Mouse (Mus musculus): ENCODE measurements at regions not wholly inside any gene's neighbourhood (a gene's known extent, or its start where the extent isn't known, plus 50 kb on each side); places are given as distances from the start of the nearest gene placed in this dataset.

DNA sequence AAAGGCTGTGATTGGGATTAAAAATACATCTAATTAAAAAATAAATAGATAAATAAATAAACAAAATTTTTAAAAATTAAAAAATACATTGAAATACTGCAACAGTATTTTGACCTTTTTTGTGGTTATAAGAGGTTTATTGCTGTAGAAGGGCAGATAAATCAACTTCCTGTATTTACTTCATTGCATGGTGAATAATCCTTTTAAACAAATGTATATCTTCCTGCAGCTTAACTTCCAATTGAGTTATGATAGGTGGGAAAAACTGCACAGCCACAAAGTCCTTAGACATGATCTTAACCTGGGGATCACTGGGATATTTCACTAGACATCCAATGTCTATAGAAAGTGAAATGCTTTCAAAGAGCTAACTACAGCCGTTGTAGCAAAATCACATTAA lies 402.1 kb upstream of the Dach1 start:
- H3K27ac ChIP-seq, result no peak overlapping the region
- H3K36me3 ChIP-seq, result no peaks in the 10 kb centered on the region
- H3K9me3 ChIP-seq, result no peaks in the 10 kb centered on the region
- no peaks in the 10 kb centered on the region for H3K4me1 ChIP-seq (replicated peaks)
- H3K4me2 ChIP-seq, result no peak overlapping the region
- H3K27me3 ChIP-seq, result no peaks in the 10 kb centered on the region
- 90% methylated on average over 1 of the region's 1 CpGs for WGBS
- no peak overlapping the region for H3K4me3 ChIP-seq
- H3K9ac ChIP-seq, result no peak overlapping the region
- no peak for ATAC-seq (ENCODE audit: low FRiP score)

DNA sequence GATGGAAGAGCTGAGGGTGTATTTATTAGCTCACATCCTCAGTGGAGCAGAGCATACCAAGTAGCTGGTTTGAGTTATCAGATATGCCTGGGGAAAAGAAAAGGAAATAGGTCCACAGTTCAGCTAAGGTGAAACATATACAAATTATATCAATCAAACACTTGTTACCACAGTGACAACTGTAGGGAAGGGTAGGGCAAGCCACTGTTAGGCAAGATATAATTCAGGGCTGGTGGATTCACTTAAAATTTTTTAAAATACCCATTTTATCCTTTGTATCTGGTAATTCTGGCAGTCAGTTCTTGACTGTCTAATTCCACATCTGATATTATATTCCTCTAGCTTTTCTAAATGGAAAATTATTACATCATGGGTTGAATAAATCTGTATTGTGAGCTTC lies 392.4 kb upstream of the Dach1 start:
- H3K36me3 ChIP-seq, result no peaks in the 10 kb centered on the region
- H3K9ac ChIP-seq, result no peak overlapping the region
- H3K9me3 ChIP-seq, result no peaks in the 10 kb centered on the region
- no peak overlapping the region for H3K4me2 ChIP-seq
- no peak overlapping the region for H3K27ac ChIP-seq
- no peaks in the 10 kb centered on the region for H3K27me3 ChIP-seq
- ATAC-seq (ENCODE audit: low FRiP score), result no peak
- no peak overlapping the region for H3K4me3 ChIP-seq
- H3K4me1 ChIP-seq (replicated peaks), result no peaks in the 10 kb centered on the region

DNA sequence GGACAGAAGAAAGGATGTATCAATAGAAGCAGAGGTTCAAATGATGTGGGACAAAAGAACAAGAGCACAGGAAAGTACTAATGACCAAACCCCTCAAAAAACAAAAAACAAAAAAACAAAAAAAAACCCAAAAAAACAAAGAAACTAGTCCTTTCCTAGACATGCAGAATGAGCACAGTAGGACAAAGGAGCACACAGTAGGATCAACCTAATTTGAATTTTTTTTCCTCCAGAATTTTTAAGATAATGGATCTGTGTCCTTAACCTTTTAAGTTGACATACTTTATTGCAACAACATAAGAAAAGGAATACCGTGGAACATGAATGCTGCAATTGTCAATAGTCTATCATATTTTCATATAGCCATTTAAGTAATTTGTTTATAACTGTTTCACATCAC lies 370.2 kb upstream of the Dach1 start:
- Histone ChIP-seq H3K27me3 (no peaks in the 10 kb centered on the region), H3K9me3 (no peaks in the 10 kb centered on the region), H3K4me2 (no peak overlapping the region), H3K36me3 (no peaks in the 10 kb centered on the region), H3K4me1 (replicated peaks) (peaks cover 9% of the 10 kb centered on the region; the same call in 1 of the 2 replicates), H3K9ac (no peak overlapping the region), H3K27ac (no peak overlapping the region), H3K4me3 (no peak overlapping the region)
- no peak for ATAC-seq (ENCODE audit: low FRiP score)
- WGBS, result 98% methylated on average over 1 of the region's 1 CpGs

DNA sequence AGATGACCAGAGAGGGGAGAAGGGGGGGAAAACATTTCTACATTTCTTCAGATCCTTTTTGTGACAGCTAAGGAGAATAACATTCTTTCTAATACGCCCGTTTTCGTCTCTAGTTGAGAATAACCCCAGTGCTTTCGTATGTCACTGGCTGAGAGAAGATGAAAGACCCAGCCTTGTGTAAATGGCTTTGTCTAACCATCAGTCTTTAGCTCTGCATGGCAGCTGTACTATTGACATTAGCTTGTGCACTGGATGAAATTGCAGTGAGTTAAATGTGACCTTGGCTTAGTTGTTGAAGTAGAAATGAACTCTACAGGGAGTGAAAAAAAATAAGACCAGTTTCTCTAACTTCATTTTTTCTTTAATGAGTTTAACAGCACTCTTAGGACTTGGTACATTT lies 368.7 kb upstream of the Dach1 start:
- Histone ChIP-seq H3K9me3 (no peaks in the 10 kb centered on the region), H3K4me3 (no peak overlapping the region), H3K36me3 (no peaks in the 10 kb centered on the region), H3K4me2 (no peak overlapping the region), H3K27me3 (no peaks in the 10 kb centered on the region), H3K27ac (no peak overlapping the region), H3K9ac (no peak overlapping the region), H3K4me1 (replicated peaks) (peaks cover 15% of the 10 kb centered on the region; the same call in 1 of the 2 replicates)
- ATAC-seq (ENCODE audit: low FRiP score), result 0 out of 2 replicates have a peak, but pooled peaks have one; percentile 60
- WGBS, result 12% methylated on average over 4 of the region's 4 CpGs

DNA sequence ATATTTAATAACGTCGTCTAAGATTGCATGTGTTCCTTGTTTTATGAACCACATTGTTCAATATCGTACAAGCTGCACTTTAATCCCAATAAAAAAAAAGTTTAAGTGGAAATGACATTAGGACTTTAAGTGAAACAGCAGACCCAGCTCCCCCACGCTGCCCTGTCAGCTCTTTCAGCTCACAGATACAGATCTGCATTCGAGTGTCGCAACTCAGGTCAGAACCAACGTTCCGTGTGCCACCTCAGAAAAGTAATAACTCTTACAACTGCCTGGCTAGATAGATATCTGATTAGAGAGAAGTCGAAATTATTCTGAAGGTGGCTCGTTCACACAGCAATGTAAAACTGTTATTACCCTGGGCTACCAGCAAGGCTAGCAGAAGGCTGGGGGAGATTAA lies 364.0 kb upstream of the Dach1 start:
- ATAC-seq (ENCODE audit: low FRiP score), result no peak
- Histone ChIP-seq H3K4me3 (no peak overlapping the region), H3K4me1 (replicated peaks) (peaks cover 15% of the 10 kb centered on the region; the same call in 1 of the 2 replicates), H3K9ac (no peak overlapping the region), H3K27ac (no peak overlapping the region; the same call in 1 of the 2 replicates), H3K4me2 (no peak overlapping the region), H3K36me3 (no peaks in the 10 kb centered on the region), H3K9me3 (no peaks in the 10 kb centered on the region), H3K27me3 (no peaks in the 10 kb centered on the region)
- WGBS, result 76% methylated on average over 10 of the region's 10 CpGs

DNA sequence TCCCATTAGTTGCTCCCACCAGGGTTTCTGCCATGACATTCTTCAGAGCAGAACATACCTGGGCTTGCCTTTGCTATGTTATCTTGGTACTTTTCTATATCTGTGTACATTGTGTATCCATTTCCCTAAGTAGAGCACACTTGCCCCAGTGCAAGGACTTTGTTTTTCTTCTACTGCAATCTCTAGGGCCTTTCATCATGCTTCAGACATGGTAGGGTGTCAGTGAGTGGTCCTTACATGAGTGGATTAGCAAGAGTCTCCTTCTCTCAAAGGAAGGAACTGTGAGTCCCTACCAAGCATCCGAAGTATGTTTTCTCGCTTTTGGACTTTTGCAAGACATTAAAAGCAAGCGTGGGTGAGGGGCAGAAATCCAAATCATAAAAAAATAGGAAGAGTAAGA lies 351.4 kb upstream of the Dach1 start:
- Histone ChIP-seq H3K4me1 (replicated peaks) (no peaks in the 10 kb centered on the region), H3K9ac (no peak overlapping the region), H3K4me2 (no peak overlapping the region), H3K27me3 (no peaks in the 10 kb centered on the region), H3K36me3 (no peaks in the 10 kb centered on the region), H3K9me3 (no peaks in the 10 kb centered on the region), H3K4me3 (no peak overlapping the region), H3K27ac (no peak overlapping the region)
- ATAC-seq (ENCODE audit: low FRiP score), result no peak
- 93% methylated on average over 3 of the region's 3 CpGs for WGBS

DNA sequence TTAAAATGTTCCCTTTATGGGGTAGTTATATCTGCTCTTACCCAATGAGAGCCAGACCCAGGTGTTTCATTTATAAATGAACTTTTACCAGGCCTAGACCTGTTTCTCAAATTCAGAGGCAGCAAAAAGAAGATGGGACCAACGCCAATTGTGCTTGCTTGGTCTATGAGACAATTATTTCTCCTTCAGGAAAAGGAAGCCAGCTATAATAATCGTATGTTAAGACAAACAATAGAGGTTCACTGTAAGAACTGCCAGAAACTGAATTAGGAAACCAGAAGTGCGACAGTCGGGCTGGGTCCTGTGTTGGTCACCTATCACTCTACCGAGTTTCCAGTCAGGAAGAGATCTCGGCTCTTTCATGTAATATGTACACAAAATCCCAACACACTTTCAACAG lies 335.8 kb upstream of the Dach1 start:
- Histone ChIP-seq H3K4me3 (no peak overlapping the region), H3K4me2 (no peak overlapping the region), H3K9ac (no peak overlapping the region), H3K4me1 (replicated peaks) (no peaks in the 10 kb centered on the region), H3K9me3 (no peaks in the 10 kb centered on the region), H3K36me3 (no peaks in the 10 kb centered on the region), H3K27me3 (no peaks in the 10 kb centered on the region), H3K27ac (no peak overlapping the region)
- no peak for ATAC-seq (ENCODE audit: low FRiP score)
- WGBS, result 89% methylated on average over 6 of the region's 6 CpGs

DNA sequence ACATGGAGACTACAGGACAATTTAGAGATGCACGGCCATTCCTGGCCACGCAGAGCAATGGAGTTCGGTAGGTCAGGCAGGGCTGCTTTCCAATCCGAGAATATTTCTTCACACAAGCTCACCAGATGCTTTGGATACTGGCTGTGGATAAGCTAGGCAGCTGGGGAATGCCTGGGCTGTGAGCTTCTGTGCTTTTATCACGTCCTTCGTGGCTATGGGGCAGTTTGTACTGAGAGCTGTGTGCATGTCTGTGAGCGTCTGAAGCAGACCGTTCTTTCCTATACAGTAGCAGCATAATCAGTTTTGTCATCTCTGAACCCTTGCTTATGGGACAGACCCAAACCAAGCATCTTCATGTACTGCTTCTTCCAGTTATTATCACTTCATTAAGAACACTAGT lies 307.9 kb upstream of the Dach1 start:
- 85% methylated on average over 8 of the region's 8 CpGs for WGBS
- no peaks in the 10 kb centered on the region for H3K27me3 ChIP-seq
- no peaks in the 10 kb centered on the region for H3K4me1 ChIP-seq (replicated peaks)
- H3K9me3 ChIP-seq, result no peaks in the 10 kb centered on the region
- H3K4me2 ChIP-seq, result no peak overlapping the region
- H3K27ac ChIP-seq, result no peak overlapping the region
- no peak overlapping the region for H3K9ac ChIP-seq
- ATAC-seq (ENCODE audit: low FRiP score), result no peak
- H3K36me3 ChIP-seq, result no peaks in the 10 kb centered on the region
- no peak overlapping the region for H3K4me3 ChIP-seq

DNA sequence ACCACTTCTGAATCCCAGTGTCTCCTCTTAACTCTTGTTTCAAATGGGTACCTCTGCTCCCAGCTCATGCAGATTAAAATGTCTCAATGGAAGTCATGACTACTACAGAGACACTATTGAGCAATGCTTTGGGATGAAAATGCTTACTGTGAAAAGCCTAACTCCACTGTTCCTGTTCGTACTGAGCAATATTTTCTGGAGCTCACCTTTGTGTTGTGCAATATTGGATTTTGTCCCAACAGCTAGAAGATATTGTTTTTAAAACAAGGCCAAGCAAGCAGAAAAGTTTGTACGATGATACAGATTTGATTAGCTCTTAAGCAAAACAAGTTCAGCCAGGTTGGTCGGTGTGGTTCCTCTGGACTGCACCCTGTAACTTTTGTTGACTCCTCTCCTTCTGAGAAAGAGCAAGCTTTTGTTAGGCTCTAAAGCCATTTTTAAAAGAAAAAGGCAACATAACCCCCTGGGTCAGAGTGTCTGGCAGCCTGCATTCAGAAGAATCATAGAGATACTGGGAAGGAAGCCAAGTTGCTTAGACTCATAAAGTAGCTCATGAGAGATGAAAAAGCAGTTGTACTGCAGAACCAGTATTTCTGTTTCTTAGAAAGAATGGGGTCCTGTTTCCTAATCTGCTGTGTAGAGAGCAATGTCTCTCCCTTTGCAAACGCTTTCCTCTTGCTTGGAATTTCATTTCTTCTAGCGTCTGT lies 302.4 kb upstream of the Dach1 start:
- 48% methylated on average over 5 of the region's 5 CpGs for WGBS
- ATAC-seq (ENCODE audit: low FRiP score), result peak; percentile 52; the same call in 1 of the 2 replicates
- H3K4me3 ChIP-seq, result no peak overlapping the region
- no peaks in the 10 kb centered on the region for H3K9me3 ChIP-seq
- no peak overlapping the region for H3K9ac ChIP-seq
- no peak overlapping the region for H3K4me2 ChIP-seq
- H3K27me3 ChIP-seq, result no peaks in the 10 kb centered on the region
- H3K36me3 ChIP-seq, result no peaks in the 10 kb centered on the region
- no peak overlapping the region for H3K27ac ChIP-seq
- peaks cover 2% of the 10 kb centered on the region; the same call in 1 of the 2 replicates for H3K4me1 ChIP-seq (replicated peaks)

DNA sequence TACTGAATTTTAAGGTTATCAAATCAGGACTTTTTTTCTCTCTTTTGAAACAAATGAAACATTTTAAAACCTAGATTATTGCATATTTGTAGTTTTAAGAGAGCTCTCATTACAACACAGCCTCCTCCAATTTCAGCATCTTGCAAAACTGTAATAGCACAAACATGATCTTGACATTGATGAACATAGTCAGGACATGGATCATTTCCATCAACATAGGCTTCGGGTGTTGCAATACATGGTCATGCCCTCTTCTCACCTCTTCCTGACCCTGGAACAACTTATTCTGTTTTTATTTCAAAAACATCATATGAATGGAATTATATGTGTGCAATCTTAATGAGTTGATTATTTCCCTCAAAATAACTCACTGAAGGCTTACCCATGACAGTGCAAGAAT lies 284.9 kb upstream of the Dach1 start:
- 74% methylated on average over 1 of the region's 1 CpGs for WGBS
- Histone ChIP-seq H3K4me1 (replicated peaks) (no peaks in the 10 kb centered on the region), H3K27me3 (no peaks in the 10 kb centered on the region), H3K27ac (no peak overlapping the region), H3K4me2 (no peak overlapping the region), H3K9me3 (no peaks in the 10 kb centered on the region), H3K36me3 (no peaks in the 10 kb centered on the region), H3K9ac (no peak overlapping the region), H3K4me3 (no peak overlapping the region)
- ATAC-seq (ENCODE audit: low FRiP score), result no peak

DNA sequence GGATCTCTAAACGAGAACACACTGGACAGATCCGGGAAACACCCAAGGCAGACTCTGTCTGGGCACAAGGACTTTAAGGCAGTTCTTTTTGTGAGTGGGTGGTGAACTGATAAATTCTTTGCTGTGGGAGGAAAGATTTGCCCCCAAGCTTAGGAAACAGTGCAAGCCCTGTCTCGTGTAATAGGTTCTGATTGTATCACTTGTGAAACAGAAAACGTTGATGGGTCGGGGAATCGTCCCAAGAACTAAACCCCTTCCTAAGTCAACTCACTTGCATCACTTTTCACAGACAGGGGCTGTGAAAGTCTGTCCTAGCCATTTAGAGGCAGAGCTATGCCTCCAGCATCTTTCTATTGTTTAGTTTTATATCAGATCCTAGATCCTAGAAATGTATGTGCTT lies 282.6 kb upstream of the Dach1 start:
- no peak for ATAC-seq (ENCODE audit: low FRiP score)
- Histone ChIP-seq H3K36me3 (no peaks in the 10 kb centered on the region), H3K9ac (no peak overlapping the region), H3K4me3 (no peak overlapping the region), H3K27me3 (no peaks in the 10 kb centered on the region), H3K4me2 (no peak overlapping the region), H3K9me3 (no peaks in the 10 kb centered on the region), H3K4me1 (replicated peaks) (no peaks in the 10 kb centered on the region), H3K27ac (no peak overlapping the region)
- 82% methylated on average over 6 of the region's 6 CpGs for WGBS

DNA sequence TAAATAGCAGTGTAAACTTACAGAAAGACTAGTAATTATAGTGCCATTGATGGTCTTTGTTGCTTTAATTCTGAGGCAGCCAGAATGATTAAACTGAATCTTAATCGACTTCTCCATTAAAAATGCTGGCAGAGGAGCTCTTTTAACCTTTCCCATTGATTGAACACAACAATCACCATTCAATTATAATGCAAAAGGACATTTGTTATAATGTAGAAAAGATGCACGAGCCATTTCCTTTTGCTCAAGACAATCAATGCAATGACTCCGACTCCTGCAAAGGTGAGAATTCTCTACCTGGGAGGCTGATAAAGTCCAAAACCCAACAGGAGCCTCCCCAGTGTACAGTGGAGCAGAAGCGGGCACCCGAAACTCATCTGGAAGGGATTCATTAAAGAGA lies 280.0 kb upstream of the Dach1 start:
- Histone ChIP-seq H3K27ac (no peak overlapping the region), H3K9me3 (no peaks in the 10 kb centered on the region), H3K4me2 (no peak overlapping the region), H3K36me3 (no peaks in the 10 kb centered on the region), H3K9ac (no peak overlapping the region), H3K4me1 (replicated peaks) (no peaks in the 10 kb centered on the region), H3K27me3 (no peaks in the 10 kb centered on the region), H3K4me3 (no peak overlapping the region)
- ATAC-seq (ENCODE audit: low FRiP score), result no peak
- 60% methylated on average over 5 of the region's 5 CpGs for WGBS

DNA sequence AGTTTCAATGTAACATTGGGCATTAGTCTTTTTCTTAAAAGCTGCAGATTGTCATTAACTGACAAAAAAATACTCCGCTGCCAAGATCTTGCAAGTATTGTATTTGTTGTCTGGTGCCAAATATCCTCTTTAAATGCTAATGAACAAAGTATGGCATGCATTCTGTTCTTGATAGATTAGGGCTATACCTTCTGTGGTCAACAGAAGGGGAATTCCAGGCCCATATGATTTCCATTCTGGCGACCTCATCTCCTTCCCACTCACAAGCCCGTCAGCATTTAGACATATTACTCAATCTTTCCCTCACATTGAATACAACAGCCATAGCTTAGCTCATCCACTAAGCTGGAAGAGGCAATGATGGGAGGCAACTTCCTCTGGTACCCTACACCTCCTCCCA lies 272.8 kb upstream of the Dach1 start:
- Histone ChIP-seq H3K27me3 (no peaks in the 10 kb centered on the region), H3K4me3 (no peak overlapping the region), H3K4me2 (no peak overlapping the region), H3K9me3 (no peaks in the 10 kb centered on the region), H3K4me1 (replicated peaks) (no peaks in the 10 kb centered on the region), H3K9ac (no peak overlapping the region), H3K36me3 (no peaks in the 10 kb centered on the region), H3K27ac (no peak overlapping the region)
- 74% methylated on average over 3 of the region's 3 CpGs for WGBS
- no peak for ATAC-seq (ENCODE audit: low FRiP score)
